Mouse (Mus musculus): Measurements from ENCODE around the gene Gm7030.
"Not testable (repeated sequence)": the region's sequence is repeated elsewhere in the genome, so short reads cannot be mapped to it uniquely, and the experiment has no call there.

The Gm7030 gene

DNA sequence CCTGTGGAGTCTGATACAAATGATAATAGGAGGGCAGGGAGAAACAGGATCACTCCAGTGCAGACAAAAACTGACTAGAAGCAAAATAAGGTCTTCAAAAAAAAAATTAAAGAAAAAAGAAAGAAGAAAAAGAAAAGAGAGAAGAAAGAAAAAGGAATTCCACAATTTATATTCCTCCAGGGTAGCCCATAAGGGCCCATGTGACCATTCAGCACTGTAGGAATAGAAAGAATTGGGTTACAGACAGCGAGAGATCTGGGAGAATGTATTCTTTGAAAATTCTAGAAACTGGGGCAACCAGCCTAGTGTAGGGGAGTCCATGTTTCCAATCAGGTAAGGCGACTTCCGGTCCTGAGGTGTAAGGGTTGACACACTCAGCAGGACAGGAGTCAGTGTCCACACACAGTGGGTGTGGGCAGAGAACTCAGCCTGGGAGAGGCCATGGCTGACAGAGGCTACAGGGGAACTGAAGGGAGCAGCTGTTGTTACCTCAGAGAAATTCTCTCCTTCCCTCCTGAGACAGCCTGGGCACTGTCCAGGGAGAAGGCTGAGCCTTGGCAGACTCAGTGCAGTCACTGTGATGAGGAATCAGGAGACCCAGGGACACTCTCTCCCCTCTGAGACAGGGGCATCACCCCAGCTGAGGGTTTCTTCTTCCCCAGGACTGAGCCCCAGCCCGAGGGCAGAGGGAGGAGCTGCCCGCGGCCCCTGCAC, 46.5 kb downstream of the Gm7030 start:
- not testable (repeated sequence) for DNase-seq (ENCODE audit: low spot score in 2 of 2)

- DNase-seq (ENCODE audit: low spot score in 2 of 2) = not testable (repeated sequence)
Observed at GRCm38 (mm10) chr17:36081901-36082300, 47.3 kb downstream of the Gm7030 start.

DNA sequence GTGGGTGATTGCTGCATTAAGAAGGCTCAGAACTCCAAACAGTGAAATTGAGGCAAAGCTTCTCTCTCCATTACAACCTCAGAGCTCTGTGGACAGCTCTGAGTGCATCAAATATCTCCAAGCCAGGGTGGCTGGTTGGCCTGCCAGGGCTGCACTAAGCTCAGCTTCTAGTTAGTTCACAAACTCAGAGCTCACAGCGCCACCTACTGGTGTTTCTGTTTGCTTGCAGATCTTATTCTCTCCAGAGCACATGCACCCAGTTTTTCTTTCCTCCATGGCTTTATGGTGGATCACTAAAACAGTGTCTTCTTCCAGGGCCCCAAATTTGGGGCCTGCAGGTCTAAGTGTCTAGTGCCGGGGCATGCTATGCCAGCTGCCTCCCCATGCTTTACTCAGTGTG, 68.4 kb downstream of the Gm7030 start:
- DNase-seq (ENCODE audit: low spot score in 2 of 2) = peak; percentile 59 to 75

Measured in right cerebral cortex, postnatal 36 days (tissue).